Mouse (Mus musculus) heart, embryonic 10.5 days (tissue): ENCODE data around the gene Dnah7b. TPM values are rescaled to one million over a fixed set of nuclear protein-coding genes. Genes with fewer than 3 reads are reported as not detected.
"Not testable (repeated sequence)": the region's sequence is repeated elsewhere in the genome, so short reads cannot be mapped to it uniquely, and the experiment has no call there.

Experiments used
- DNase-seq: peaks from one replicate; pipeline ENCODE4 v3.0.0-alpha.2; 2017; ENCODE audit warnings: low spot score
- H3K27ac ChIP-seq: fragments of 300-500 bp; sonication (generic); 2 replicates; pipeline ENCODE4 v1.5.1; 2016; ENCODE audit warnings: mild to moderate bottlenecking
- H3K27me3 ChIP-seq: fragments of 300-500 bp; sonication (generic); 2 replicates; pipeline ENCODE4 v1.6.1; 2016; ENCODE audit warnings: mild to moderate bottlenecking; ENCODE audit not compliant: poor library complexity, insufficient read depth, severe bottlenecking
- H3K36me3 ChIP-seq: fragments of 300-500 bp; sonication (generic); 2 replicates; pipeline ENCODE4 v1.6.1; 2016; ENCODE audit warnings: mild to moderate bottlenecking, moderate library complexity
- H3K4me1 ChIP-seq: fragments of 300-500 bp; sonication (generic); 2 replicates; pipeline ENCODE4 v1.6.1; 2016; ENCODE audit warnings: mild to moderate bottlenecking
- H3K4me3 ChIP-seq: fragments of 300-500 bp; sonication (generic); 2 replicates; pipeline ENCODE4 v1.5.1; 2016; ENCODE audit warnings: mild to moderate bottlenecking, moderate library complexity
- H3K9me3 ChIP-seq: fragments of 300-500 bp; sonication (generic); 2 replicates; pipeline ENCODE4 v1.6.1; 2016; ENCODE audit warnings: mild to moderate bottlenecking, moderate library complexity
- WGBS: fragments of 180-500 bp; shearing (Covaris S2); methylation state at CpG from one replicate; pipeline ENCODE4 v1.1.7; 2016; 5-methylcytosine and 5-hydroxymethylcytosine counted together
- polyA plus RNA-seq: library from polyadenylated mRNA; unstranded; fragments of >200 nt; fragmentation: Nextera tagmentation; extraction: Ambion mirVana; gene quantifications from 2 replicates; pipeline ENCODE4 v1.2.1, GENCODE M21; 2016

Gene Dnah7b
- polyA plus RNA-seq, 1 experiment from 2014 or later: 2.6 TPM

DNA sequence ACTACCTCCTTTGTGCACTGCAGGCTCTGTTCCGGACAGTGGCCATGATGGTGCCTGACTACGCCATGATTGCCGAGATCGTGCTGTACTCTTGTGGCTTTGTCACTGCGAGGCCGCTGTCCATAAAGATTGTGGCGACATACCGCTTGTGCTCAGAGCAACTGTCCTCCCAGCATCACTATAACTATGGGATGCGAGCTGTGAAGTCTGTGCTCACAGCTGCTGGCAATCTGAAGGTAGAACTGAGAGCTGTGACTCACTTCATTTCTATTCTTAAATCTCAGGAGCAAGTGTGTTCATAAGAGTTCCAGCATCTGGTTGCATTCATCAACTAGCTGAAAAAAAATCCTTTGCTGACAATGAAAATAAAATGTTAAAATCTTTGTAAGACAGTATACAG lies 135.1 kb downstream of the Dnah7b start:
- H3K36me3 ChIP-seq, H3K4me3 ChIP-seq, H3K27ac ChIP-seq, DNase-seq, H3K27me3 ChIP-seq, H3K9me3 ChIP-seq, H3K4me1 ChIP-seq: not testable (repeated sequence)
- WGBS: 91% methylated on average over 9 of the region's 9 CpGs

GRCm38 (mm10) chr1:46210014-46210588 lies 144.0 kb downstream of the Dnah7b start:
- not testable (repeated sequence) for DNase-seq, H3K36me3 ChIP-seq, H3K4me1 ChIP-seq, H3K4me3 ChIP-seq, H3K27ac ChIP-seq, H3K9me3 ChIP-seq, H3K27me3 ChIP-seq
- 60% methylated on average over 2 of the region's 2 CpGs for WGBS

DNA sequence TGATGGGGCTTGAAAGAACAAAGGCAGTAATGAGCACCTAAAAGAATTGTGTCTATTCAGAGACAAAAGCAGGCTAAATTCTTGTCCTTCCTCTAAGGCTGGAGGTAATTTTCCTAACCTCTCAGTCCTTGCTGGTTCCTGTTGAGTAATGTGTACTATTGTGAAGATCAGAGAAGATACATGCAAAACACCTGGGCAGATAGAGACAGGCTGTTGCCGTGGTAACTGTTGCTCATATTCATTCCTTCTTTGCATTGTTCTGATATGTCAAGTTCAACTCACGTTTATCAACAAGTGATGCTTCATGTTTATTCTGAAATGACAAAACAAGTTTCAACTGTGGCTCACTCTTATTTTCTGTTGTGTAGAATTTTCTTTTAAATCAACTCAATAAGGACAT lies 156.6 kb downstream of the Dnah7b start:
- H3K27ac ChIP-seq, H3K27me3 ChIP-seq, H3K36me3 ChIP-seq, DNase-seq, H3K9me3 ChIP-seq, H3K4me3 ChIP-seq, H3K4me1 ChIP-seq: not testable (repeated sequence)
- WGBS: 82% methylated on average over 2 of the region's 2 CpGs

DNA sequence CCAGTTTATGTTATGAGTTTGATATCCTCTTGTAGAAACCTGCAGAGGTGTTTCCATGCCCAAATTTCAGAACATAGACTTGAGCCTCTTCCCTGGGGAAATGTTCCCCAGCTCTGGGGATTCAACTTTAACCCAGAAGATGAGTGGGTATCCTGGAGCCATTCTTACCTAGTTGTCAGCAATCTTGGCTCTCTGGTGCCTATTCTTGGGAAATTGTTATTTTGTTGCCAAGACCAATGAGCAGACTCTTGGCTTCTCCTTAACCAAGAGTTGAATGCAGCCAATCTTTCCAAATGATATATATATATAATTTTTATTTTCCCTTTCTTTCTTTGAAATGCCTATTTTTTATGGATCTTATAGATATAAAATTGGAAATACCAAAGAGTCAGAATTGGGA lies 160.0 kb downstream of the Dnah7b start:
- not testable (repeated sequence) for H3K27me3 ChIP-seq, H3K4me1 ChIP-seq, H3K9me3 ChIP-seq, H3K27ac ChIP-seq, H3K36me3 ChIP-seq, H3K4me3 ChIP-seq, DNase-seq

DNA sequence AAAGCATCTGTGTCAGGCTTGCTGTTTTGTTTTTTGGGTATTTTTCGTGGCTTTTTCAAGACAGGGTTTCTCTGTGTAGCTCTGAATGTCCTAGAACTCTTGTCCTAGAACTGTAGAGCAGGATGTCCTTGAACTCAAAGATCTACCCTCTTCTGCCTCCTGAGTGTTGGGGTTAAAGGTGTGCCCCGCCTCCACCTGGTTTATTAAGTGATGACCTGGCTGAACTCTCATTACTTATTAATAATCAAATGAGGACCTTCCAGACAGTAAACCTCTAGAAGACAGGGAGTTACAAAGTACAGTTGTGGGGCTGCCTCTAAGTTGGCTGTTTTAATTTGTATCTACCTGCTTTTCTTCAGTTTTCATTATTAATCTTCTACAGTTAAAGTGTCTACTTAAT lies 202.7 kb downstream of the Dnah7b start:
- H3K27ac ChIP-seq, H3K4me3 ChIP-seq, H3K9me3 ChIP-seq, H3K4me1 ChIP-seq, H3K36me3 ChIP-seq, DNase-seq, H3K27me3 ChIP-seq: not testable (repeated sequence)
- 60% methylated on average over 2 of the region's 2 CpGs for WGBS

DNA sequence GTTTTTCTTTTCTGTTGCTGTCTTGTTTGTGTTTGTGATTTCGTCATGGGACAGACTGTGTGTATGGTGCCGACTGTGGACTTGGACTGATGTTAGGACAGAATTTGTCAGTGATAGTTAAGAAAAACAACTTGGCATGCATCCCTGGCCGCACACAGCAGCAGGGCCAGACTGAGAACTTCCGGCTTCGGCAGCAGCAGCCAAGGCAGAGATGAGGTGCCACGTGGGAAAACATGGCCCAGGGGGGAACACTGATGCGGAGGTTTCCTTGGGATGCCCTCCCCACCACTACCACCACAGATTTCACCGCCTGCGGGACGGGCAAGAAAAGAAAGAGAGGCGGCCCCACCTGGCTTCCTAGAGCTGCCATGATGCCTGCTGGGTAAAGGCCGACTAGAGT lies 205.8 kb downstream of the Dnah7b start:
- Histone ChIP-seq H3K36me3 (no peaks in the 10 kb centered on the region), H3K4me3 (no peak overlapping the region), H3K27me3 (no peaks in the 10 kb centered on the region), H3K4me1 (no peaks in the 10 kb centered on the region), H3K27ac (no peak overlapping the region), H3K9me3 (no peaks in the 10 kb centered on the region)
- WGBS: 78% methylated on average over 12 of the region's 12 CpGs
- no peak for DNase-seq

DNA sequence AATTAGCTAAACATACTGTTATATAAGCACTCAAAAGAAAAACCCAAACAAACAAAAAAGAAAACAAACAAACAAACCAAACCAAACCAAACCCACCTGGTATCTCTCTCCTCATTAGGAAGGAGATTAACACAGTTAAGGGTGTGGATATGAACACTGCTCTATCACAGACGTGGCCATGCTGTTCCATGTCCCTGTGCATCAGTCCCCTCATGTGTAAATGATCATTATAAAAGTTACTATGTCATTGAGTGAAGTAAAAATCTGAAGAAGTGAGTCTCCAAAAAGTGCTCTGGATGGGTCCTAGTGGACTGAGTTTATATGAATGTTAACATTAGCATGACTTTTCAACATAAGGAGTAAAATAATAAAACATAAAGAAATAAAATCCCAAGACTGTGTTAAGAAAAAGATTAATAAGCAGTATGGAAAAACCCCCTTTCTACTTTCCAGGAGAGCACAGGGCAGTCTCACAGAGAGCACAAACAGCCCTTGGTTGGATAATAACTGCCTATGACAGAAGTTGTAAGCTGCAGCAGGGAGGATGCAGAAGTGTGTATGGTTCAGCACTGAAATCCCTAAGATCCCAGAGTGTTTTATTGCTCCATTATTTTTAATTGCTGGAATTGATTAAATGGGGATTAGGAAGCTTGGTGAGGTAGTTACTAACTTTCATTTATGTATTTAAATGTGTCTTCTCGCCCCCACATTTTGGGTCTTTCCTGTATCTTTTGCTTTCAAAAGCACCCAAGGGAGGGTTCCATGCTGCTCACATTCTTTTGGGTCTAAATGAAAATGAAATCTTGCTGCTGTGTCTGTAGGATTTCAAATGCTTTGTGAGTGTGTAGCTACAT lies 212.2 kb downstream of the Dnah7b start:
- H3K9me3 ChIP-seq, H3K4me3 ChIP-seq, H3K27me3 ChIP-seq, DNase-seq, H3K4me1 ChIP-seq, H3K27ac ChIP-seq, H3K36me3 ChIP-seq: not testable (repeated sequence)
- WGBS: 72% methylated on average over 2 of the region's 2 CpGs

DNA sequence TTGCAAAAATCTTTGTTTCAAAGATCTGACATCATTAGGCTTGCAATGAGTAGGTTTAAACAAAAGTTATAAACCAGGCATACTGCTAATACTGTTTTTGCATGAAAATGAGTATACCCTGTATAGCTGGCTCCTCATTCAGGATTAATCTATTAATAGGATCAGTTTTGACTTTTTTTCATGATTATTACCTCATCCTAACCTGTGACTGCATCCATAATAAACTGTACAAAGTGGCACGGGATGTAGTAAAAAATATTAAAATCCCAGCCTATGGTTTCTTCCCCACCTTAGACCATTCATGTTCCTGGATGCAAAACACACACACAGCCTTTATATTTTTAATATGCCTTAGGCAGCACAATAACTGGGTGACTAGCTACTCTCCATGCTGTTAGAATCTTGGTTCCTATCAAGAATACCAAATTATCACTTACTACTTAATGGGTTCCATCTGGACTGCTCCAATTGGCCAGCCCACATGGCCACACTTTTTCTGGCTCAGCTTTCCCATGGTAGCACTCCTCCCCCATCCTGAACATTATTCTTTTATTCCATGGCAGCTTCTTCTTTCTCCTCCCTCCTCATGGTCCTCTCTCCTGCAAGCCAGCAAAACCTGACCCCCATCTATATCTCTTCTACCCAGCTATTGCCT lies 212.9 kb downstream of the Dnah7b start:
- H3K27me3 ChIP-seq, H3K27ac ChIP-seq, H3K9me3 ChIP-seq, H3K4me1 ChIP-seq, H3K36me3 ChIP-seq, H3K4me3 ChIP-seq, DNase-seq: not testable (repeated sequence)
- WGBS: 65% methylated on average over 1 of the region's 1 CpGs

- H3K36me3 ChIP-seq, H3K27me3 ChIP-seq, DNase-seq, H3K4me3 ChIP-seq, H3K9me3 ChIP-seq, H3K4me1 ChIP-seq, H3K27ac ChIP-seq: not testable (repeated sequence)
- WGBS: 81% methylated on average over 2 of the region's 2 CpGs
Measured at GRCm38 (mm10) chr1:46294451-46294850, 228.3 kb downstream of the Dnah7b start.

DNA sequence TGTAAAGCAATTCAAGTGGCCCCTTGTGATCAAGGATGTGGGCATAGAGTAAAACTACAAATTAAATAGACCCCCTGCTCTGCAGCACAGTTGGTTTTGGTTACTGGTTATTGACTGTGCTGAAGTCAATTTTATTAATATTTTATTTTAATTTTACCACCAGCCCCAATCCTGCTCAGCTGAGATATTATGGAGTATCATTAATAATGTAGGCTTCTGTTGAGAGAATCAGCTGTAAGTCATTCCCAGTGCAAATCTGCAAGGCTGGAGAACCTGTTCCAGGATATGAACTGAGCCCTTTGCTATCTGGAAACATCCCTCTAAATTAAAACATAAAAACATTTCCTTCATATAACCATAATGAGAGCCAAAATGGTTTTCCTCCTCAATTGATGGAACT lies 259.8 kb downstream of the Dnah7b start:
- not testable (repeated sequence) for H3K27ac ChIP-seq, H3K4me3 ChIP-seq, H3K36me3 ChIP-seq, H3K9me3 ChIP-seq, H3K4me1 ChIP-seq, H3K27me3 ChIP-seq, DNase-seq

DNA sequence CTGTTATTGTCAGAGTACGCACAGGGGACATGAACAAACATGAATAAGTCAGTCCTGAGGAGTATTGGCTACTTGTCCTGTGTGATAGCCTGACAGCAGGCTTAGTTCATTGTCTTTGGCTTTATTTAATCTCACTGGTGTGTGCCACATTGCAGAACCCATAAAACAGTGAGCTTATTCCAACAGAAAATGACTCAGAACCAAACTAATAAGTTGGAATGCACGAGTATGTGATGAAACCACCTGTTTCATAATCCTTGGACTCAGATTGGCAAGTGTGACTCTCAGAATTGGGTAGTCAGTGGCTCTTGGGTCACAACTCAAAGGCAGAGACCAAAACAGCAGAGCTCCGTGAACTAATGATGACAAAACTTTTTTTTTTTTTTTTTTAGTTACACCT lies 279.2 kb downstream of the Dnah7b start:
- DNase-seq, H3K4me3 ChIP-seq, H3K27me3 ChIP-seq, H3K4me1 ChIP-seq, H3K9me3 ChIP-seq, H3K27ac ChIP-seq, H3K36me3 ChIP-seq: not testable (repeated sequence)
- 79% methylated on average over 3 of the region's 3 CpGs for WGBS

GRCm38 (mm10) chr1:46380641-46381040 lies 314.5 kb downstream of the Dnah7b start:
- not testable (repeated sequence) for H3K4me3 ChIP-seq, H3K27me3 ChIP-seq, H3K9me3 ChIP-seq, DNase-seq, H3K27ac ChIP-seq, H3K4me1 ChIP-seq, H3K36me3 ChIP-seq
- WGBS: 86% methylated on average over 3 of the region's 3 CpGs

DNA sequence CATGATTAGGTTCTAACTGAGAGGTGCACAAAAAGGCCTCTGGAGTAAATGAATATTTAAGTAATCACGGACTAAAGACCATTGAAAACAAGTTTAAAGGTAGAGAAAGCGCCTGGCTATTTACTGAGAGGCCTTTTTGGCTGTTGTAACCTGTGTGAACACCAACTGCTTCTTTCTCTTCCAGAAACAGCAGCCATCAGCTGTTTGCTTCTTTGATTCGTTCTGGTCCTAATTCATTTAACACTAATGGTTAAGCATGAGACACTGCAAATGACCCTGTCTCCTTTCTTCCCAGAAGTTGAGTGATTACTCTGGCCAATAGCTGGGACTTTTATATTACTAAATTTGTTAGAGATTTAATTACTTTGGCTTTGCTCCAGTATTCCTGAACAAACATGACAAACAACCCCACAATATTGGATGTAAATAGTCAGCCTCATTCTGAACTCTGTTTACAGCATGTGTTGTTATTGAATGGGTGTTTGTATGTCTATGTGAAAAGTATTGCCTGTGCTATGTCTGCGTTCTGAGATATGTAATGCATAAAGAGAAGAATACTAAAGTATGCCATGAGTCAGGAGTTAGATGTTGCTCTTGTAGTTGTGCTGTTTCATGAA lies 328.7 kb downstream of the Dnah7b start:
- 72% methylated on average over 3 of the region's 4 CpGs for WGBS
- DNase-seq, H3K27me3 ChIP-seq, H3K4me1 ChIP-seq, H3K36me3 ChIP-seq, H3K27ac ChIP-seq, H3K9me3 ChIP-seq, H3K4me3 ChIP-seq: not testable (repeated sequence)
